Mouse (Mus musculus) brain, embryonic 18.5 days (tissue): Measurements from ENCODE around the gene Gas1.

Source experiments
- DNase-seq: peaks from one replicate; pipeline ENCODE4 v3.0.0-alpha.2; 2012; ENCODE audit warnings: low read depth, low spot score

Gas1 gene

DNA sequence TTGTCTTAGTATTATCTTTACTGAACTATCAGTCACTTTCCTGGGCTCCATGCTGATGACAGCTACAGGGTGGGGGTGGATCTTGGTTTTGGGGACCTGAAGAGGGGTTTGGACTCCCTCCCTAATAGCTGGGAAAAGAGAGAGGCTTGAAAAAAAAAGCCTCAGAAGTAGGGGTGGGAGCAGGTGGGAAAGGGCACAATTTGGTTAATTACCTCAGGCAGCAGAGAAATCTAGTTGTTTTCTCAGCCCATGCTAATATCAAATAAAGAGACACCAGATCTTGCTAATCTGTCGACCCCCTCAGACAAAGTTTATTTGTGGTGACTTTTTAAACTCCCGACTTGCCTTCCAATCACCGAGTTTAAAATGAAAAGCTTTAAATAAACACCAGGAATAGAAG, 4.0 kb downstream of the Gas1 start:
- no peak for DNase-seq

DNA sequence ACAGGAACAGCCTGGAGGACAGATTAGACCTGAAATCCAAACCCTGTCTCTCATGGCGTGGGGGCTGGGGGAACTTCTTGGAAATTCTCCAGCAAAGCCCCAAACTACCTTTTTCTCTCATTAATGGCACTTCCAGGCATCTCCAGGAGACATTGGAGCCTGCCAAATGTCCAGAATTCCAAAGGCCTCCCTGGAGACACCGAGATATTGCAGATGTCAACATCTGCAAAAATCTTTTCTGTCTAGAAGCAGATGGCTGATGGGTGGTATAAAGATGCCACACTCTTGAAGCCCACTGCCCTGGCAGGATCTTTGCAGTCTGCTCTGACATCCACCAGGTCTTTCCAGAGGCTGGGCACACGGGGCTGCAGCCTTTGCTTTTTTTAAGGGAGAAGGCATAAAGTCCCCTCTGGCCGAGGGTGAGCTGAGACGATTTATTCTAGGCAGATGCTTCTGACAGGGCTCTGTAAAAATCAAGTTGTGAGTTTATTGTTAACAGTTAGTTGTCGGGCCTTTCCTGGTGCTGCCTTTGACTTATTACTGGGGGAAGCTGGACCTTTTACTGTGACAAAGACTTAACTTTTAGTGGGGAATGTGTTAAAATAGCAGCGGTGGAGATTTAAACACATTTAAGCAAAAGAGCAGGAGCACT, 4.7 kb downstream of the Gas1 start:
- DNase-seq: no peak

DNA sequence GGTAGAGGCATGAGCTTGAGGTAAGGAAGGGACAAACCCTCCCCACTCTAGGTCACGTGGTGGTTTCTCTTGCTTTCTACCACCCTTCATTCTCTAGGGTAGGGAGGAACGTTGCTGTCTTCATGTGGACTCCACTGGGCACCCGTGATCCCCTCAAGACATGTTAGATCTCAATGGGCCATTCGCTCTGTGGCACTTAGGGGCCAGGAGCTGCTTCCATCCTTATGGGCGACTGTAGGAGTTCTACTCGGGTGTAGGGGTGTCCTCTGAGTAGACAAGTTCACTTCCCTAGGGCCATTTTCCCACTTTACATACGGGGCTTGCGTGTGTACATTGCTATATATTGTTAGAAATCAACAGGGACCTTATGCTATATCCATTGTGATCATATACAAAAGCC, 5.4 kb downstream of the Gas1 start:
- no peak for DNase-seq

DNA sequence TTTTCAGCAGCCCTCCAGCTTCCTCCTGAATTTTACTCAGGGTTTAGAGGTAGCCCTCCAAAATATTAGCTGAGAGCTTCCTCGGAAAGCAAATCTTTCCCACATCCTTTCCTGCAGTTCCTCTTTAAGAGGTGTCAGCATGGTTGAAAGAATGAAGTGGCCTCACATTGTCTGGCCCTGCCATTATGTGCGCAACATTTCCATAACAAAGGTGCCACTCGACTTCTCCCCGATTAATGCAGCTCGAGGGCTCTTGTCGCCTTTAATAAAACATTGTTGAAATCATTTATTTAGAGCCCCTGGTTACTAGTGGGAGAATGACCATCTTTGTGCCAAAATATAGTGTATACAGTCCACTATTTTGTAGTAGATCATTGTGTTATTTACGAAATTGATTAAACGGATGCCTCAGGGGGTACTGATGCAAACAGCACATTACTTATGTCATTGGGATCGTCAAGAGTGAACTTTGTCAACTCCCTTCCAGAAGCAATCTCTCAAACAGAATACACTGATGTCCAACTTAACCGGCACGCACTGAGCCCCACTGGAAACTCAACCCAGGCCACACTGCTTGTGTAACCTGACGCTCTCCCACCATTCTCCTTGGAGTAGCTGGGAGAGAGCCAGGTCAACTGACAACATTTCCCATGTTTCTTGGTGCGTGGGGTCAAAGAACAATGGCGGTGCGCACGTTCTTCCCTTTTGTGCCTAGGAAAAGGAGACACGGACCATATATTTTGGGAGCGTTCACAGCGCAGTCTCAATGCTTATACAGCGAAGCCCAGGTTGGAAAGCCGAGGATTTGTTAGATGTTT, 6.1 kb downstream of the Gas1 start:
- no peak for DNase-seq

DNA sequence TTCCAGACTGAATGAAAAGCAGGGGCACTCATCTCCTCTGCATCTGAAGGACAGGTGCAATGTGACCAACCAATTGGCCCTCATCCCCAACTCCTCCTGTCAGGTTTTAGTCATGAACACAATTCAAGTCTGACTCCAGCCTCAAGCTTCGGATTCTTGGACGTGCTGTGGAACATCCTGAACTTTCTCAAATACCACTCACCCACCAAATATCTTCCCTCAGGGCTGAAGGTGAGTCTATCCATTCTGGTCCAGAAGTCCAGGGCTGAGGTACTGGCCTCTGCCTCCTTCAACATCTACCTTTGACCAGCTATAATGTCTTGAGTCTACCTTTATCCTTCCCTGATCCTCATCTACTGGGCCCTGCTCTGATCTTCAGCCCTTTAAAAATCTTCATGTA, 8.1 kb downstream of the Gas1 start:
- no peak for DNase-seq

DNA sequence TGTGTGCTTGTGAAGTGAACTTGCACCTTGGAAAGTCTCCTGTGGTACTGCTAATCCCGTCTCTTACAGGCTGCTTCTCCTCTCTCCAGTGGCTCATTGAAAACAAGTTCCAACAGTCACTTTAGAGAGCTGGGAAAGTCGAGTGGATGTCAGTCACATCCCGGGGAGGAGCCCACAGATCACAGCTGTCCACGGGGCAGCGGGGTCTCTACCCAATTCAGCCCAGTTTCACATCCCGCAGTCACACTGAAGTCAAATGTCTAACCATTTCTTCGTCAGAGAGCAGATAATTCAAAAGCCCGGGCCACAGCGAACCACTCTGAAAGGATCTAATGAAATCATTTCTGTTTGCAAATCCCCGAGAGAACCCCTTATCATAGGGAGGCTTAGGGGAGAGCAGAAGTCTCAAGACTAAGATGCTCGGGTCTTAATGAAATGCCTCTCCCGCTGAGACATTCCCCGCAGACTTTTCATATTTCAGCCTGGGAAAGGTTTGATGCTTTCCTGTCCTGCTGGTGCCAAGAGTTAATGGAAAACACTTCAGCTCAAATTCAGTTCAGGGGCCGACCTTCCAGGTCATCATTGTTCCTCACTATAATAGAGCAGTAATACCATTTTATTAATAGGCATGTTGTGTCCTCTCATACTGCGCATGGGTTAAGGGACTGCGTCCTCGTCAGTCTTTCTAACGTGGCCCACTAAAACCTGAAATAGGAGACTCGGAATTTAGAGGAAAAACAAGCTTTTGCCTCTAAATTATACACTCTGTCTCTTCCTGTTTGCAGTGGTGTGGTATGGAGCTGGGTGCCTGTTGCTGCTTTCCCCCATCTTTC, 20.7 kb downstream of the Gas1 start:
- no peak for DNase-seq

DNA sequence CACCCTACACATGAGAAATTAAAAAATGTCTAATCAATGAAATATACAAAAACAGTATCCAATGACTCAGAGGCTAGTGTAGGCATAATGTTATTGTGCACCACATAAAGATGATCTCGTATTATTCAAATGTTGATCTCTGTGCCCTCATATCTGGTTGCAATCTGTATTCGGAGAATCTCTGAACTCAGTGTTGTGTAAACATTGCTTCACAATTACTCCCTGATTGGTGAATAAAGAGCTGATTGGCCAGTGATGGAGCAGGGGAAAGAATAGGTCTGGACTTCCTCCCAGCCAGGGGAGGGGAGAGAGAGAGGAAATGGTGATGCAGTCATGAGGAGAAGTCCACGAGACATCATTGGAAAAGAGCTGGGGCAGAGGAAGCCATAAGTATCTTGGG, 23.0 kb downstream of the Gas1 start:
- no peak for DNase-seq

DNA sequence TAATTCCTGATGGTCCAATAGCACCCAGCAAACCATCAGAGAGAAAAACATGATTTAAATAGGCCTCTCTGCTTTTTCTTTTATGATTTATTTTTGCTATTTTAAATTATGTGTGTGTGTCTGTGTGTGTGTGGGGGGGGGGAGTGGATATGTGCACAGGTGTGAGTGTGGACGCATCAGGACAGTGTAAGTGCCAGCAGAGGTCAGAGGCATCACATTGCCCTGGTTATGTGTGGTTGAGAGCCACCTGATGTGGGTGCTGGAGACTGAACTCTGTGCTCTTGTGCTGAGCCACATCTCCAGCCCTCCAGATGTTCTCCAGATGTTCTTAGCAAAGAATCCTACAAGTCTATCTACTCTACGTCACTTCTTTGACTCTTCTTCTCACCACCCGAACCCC, 28.9 kb downstream of the Gas1 start:
- DNase-seq: no peak

DNA sequence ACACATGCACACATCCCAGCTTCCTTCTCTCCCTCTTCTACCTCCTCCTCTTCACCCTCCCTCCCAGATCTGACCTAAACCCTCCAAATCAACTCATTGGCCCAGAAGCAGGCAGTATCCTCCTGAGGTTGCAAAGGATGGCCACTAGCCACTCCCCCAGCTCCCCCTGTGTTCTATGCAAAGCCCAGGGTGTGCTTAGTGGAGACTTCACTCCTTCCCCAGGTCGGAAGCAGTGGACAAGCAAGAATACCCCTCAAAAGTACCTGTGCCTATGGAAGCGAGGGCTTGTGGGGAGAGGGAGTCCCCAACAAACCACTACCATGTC, 29.3 kb downstream of the Gas1 start:
- DNase-seq: no peak

DNA sequence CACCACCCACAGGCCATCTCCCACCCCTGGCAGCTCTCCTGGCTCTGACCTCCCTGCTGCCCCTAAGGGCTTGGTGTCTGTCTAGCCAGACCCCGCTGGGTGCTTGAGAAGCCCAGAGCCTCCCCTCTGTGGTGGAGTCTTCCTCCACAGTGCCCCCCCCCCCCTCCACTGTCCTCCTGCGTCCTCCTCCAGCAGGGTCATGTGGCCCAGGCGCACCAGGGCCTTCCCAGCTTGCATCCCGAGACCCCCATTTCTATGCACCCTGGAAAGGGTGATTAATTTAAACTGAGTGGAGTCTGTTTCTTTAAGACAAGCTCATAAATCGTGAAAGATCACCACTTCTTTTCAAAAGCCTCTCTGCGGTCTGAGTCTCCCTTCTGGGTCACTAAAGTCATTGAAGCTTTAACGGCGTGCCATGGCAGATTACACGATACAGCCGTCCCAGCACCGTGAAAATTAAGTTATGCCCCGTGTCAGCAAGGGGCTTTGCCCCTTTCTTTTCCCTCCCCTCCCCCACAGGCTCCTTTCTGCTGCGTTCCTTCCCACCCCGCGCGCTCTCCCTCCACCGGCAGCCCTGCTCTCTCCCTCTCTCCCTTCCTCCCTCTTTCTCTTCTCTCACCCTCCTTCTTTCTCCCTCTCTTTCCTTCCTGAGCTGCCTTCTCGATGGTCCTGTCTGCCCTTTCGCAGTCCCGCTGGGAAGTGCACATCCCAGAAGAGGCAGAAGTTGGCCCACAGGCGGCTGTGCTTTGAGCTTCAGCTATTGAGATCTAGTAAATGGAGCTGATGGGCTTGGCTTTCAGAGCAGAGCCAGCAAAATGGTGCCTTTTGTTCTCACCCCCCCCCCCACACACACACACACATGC, 29.9 kb downstream of the Gas1 start:
- DNase-seq: no peak

DNA sequence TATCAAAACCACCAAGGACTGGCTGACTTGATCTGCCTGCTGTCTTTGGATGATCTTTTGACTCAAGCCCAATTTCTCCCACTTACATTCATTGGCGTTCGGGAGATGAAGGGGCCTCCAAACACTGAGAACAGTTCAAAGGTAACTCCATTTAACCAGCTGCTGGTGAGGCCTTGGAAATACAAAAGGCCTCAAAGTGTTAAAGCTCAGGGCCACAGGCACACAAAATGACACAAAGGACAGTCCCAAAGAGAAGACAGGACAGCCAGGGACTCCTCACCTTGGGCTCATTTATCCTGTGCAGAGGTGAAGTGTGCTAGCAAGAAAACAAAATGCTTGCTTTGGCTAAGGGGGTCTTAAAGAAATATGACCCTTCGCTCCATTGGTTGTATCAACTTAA, 30.9 kb downstream of the Gas1 start:
- DNase-seq: no peak

DNA sequence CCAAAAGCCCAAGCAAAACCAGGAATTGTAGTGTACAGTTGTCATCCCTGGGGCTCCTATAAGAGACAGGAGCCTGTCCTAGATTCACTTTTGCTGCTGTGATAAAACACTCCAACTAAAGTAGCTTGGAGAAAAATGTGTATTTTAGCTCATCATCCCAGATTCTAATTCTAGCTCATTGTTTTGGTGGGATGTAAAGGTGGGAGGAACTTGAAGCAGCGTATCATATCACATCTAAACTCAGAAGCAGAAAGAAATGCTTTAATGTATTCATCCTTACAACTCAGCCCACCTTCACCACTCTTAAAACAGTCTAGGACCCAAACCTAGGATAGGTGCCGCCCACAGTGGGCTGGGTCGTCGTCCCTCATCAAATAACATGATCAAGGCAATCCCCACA, 40.2 kb downstream of the Gas1 start:
- no peak for DNase-seq

DNA sequence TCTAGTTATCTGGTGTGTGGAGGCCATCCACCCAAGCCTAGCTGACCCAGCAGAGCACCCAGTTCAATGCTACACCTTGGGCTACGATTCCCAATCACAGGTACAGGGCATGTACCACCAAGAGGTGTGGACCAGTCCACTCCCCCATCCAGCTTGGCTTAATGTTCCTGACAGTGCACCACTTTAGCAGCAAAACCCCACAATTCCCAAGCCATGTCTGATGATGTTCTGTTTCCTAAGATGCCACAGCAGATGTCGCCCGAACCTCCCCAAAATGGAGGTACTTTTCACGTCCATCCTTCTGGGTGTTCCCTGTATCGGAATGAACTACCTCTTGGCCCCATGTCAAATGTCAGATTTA, 42.7 kb downstream of the Gas1 start:
- no peak for DNase-seq

DNA sequence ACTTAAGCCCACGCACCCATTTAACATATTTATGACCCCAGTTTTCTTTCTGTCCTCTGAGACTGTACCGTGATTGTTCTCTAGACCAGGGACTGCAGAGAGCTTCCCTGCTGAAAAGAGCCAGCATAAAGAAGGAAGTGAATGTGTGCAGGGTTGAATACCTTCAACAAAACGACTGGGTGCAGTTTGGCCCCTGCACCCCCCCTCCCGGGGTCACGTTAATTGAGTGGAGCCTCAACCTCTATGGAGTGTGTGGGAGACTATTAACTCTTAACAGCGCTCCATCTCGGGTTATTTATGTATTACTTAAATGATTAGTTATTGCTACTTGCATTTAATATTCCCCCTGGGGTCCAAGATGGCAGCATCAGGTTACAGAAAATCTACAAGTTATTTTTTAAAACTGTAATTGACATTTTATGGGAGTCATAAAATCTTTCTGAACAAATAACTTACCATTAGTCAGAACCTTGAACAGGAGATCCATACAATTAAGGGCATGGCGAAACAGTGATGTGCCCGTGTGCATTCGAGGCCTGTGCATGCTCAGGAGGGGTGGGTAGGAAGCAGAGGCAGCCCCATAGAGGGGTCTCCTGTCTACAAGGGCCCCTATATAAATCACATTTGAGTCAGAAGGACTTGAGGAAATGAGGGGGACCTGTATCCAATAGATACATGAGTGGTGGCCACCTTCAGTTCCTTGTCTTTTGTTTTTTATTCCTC, 43.3 kb downstream of the Gas1 start:
- DNase-seq: no peak

DNA sequence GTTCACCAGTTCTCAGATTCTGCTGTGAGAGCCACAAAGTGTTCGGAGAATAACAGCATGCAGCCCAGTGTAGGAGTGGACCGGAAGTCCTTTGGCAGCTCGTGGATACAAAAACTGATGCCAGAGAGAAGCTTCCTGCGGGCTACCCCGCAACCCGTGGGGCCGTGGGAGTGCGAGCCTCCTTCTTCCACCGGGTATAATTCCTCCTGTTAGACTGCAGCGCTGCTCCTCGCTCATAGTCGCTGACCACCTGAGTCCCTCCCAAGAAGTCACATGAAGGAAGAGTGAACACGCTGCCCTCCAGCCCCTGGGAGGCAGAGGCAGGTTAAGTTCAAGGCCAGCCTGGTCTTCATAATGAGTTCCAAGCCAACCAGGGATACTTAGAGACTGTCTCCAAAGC, 45.4 kb downstream of the Gas1 start:
- DNase-seq: no peak

DNA sequence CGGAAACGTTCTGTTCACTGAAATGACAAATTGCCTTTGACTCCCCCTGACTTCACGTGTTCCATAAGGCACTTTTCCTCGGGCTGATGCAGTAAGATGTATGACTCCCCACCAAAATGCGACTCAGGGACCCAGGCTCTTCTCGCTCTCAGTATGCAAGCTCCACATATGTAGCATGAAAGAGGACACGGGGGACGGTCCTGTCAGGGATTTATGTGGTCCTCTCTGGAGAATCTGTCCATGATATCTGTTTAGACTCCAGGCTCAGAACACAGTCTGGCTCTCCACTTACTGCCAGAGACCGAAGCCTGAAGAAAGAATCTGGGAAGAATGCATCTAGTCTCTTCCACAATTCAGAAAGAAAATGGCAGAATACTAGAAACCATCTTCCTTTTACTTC, 47.6 kb downstream of the Gas1 start:
- DNase-seq: no peak

DNA sequence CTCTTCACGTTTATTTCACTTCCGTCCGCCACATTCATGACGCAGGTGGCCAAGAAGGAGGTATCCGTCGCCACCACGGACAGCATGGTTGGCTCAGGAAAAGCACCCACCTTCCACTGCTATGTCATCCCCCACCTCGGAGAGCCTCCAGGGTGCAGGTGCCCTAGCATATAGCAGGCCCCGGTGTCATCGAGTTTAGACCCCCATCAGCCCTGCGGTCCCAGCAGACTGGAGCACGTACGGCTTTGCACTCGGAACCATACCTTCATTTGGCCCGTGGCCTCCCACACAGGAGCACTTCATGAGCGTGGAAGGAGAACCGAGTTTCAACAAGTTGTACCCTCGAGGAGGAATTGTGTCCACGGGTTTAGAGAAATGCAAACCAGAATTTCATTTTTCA, 50.8 kb downstream of the Gas1 start:
- no peak for DNase-seq

DNA sequence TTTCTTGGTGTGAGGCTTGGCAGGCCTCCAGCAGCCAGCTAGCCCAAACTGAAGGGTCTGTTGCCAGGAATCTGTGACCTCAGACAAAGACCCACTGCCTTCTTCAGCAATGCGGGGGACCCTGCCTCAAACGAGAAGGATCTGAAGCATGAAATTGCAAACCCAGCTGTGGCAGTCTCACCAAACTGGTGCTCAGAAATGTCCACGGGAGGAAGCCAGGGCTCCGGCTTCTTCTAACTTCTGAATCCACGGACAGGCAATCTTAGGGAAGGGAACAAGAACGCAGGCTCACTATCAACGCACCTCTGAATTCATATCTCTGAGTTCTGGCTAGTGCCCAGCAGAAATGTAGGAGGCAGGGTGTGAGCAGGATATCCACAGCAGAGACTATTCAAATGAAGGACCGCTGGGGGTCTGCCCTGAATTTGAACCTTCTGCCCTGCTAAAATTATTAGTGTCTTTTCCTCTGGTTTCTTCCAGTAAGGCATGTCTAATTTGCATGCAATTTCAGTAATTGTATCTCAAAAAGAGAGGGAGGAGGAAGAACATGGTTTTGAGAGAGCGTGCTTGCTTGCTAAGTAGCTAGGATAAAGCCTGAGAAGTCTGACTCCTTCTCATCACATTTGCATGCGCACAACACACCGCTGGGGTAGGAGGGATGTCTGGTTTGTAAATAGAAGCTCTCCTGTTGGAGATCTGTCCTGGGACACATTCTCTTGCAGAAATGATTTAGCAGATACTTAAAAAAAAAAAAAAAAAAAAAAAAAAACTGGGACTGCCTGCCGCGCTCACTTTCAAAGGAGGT, 51.5 kb downstream of the Gas1 start:
- DNase-seq: no peak

DNA sequence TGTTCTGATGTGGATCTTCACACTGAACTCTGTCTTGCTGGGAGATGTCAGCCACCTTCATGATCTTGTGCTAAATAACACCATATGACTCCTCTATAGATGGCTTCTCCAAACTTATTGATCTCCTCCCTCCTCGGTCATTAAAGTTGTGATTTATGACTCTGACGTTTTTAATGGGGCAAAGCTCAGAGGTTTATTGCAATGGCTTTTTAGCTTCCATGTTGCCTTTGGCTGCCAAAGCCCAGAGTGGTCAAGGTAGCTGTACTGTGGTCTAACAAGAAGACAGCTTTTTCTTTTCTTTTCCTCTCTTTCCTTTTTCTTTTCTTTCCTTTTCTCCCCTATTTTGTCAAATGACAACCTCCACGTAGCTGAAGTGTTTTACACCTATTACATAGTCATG, 52.1 kb downstream of the Gas1 start:
- no peak for DNase-seq

DNA sequence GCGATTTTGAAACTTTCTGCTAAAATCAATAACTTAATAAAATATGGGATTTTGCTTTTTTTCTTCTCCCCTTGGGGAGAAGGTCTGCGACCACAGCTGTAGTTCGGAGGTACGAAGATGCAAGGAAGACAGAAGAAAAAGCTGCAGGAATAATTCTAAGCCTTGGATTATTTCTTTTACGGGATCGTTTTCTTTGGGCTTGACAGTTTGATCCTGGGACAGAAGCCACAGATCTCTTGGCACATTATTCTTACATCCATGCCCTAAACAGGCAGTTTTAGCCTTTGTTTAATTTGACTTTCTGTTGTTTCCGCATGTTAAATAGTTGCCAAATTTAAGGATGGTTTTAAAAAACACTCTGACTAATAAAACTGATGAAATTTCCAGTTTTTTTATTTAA, 52.7 kb downstream of the Gas1 start:
- DNase-seq: no peak
